Mouse (Mus musculus) midbrain, embryonic 13.5 days (tissue): ENCODE measurements around the gene Tmem210. TPM values are rescaled to one million over a fixed set of nuclear protein-coding genes. Genes with fewer than 3 reads are reported as not detected.
A peak's percentile ranks its signal among the peaks of the same experiment; 100 is the strongest.
"Not testable (repeated sequence)": the region's sequence is repeated elsewhere in the genome, so short reads cannot be mapped to it uniquely, and the experiment has no call there.

ENCODE experiments used
- ATAC-seq: fragments of 200-750 bp; cut with Nextera tagmentation; 2 replicates; pipeline ENCODE4 v1.8.0; 2017; ENCODE audit warnings: mild to moderate bottlenecking, moderate TSS enrichment, moderate library complexity
- H3K27ac ChIP-seq: fragments of 300-500 bp; sonication (generic); 2 replicates; pipeline ENCODE4 v1.5.1; 2015; ENCODE audit warnings: inconsistent platforms, mild to moderate bottlenecking, moderate library complexity
- H3K27me3 ChIP-seq: fragments of 300-500 bp; sonication (generic); 2 replicates; pipeline ENCODE4 v1.6.1; 2015; ENCODE audit warnings: mild to moderate bottlenecking, inconsistent platforms
- H3K36me3 ChIP-seq: fragments of 300-500 bp; sonication (generic); 2 replicates; pipeline ENCODE4 v1.6.1; 2015; ENCODE audit warnings: mild to moderate bottlenecking, inconsistent platforms
- H3K4me1 ChIP-seq: fragments of 300-500 bp; sonication (generic); replicated peaks from 2 replicates; pipeline ENCODE4 v1.6.1; 2015; ENCODE audit warnings: inconsistent platforms
- H3K4me2 ChIP-seq: fragments of 300-500 bp; sonication (generic); replicated peaks from 2 replicates; pipeline ENCODE4 v1.6.1; 2015; ENCODE audit warnings: moderate library complexity, mild to moderate bottlenecking, inconsistent platforms
- H3K4me3 ChIP-seq: fragments of 300-500 bp; sonication (generic); replicated peaks from 2 replicates; pipeline ENCODE4 v1.5.1; 2015; ENCODE audit warnings: mild to moderate bottlenecking, inconsistent platforms
- H3K9ac ChIP-seq: fragments of 300-500 bp; sonication (generic); replicated peaks from 2 replicates; pipeline ENCODE4 v1.6.1; 2015; ENCODE audit warnings: mild to moderate bottlenecking, inconsistent platforms
- H3K9me3 ChIP-seq: fragments of 300-500 bp; sonication (generic); 2 replicates; pipeline ENCODE4 v1.6.1; 2016; ENCODE audit warnings: mild to moderate bottlenecking, inconsistent platforms
- WGBS: fragments of 180-500 bp; shearing (Covaris S2); methylation state at CpG from one replicate; pipeline ENCODE4 v1.1.7; 2015; 5-methylcytosine and 5-hydroxymethylcytosine counted together
- polyA plus RNA-seq: library from polyadenylated mRNA; unstranded; fragments of >200 nt; fragmentation: Nextera tagmentation; extraction: Ambion mirVana; gene quantifications from 2 replicates; pipeline ENCODE4 v1.2.1, GENCODE M21; 2015

Tmem210 gene
- polyA plus RNA-seq, 1 experiment from 2014 or later, result not detected

- 63% methylated on average over 12 of the region's 12 CpGs for WGBS
- peak overlapping the region; percentile 91 for H3K4me2 ChIP-seq
- peaks cover 18% of the 10 kb centered on the region for H3K36me3 ChIP-seq
- H3K27ac ChIP-seq, ATAC-seq, H3K9me3 ChIP-seq, H3K27me3 ChIP-seq: not testable (repeated sequence)
- H3K9ac ChIP-seq, result peak overlapping the region; percentile 90
- peaks cover 26% of the 10 kb centered on the region for H3K4me1 ChIP-seq
- H3K4me3 ChIP-seq, result peak overlapping the region; percentile 99
Measured at GRCm38 (mm10) chr2:25256443-25257109, 31.4 kb upstream of the Tmem210 start.

- not testable (repeated sequence) for ATAC-seq, H3K27ac ChIP-seq, H3K4me2 ChIP-seq, H3K9ac ChIP-seq, H3K4me3 ChIP-seq, H3K27me3 ChIP-seq, H3K9me3 ChIP-seq
- peaks cover 11% of the 10 kb centered on the region for H3K36me3 ChIP-seq
- WGBS, result 89% methylated on average over 5 of the region's 5 CpGs
- H3K4me1 ChIP-seq, result peaks cover 30% of the 10 kb centered on the region
Measured at GRCm38 (mm10) chr2:25257250-25257649, 30.7 kb upstream of the Tmem210 start.

- H3K4me2 ChIP-seq, result no peak overlapping the region
- no peak for ATAC-seq
- peaks cover 6% of the 10 kb centered on the region for H3K27me3 ChIP-seq
- no peak overlapping the region for H3K4me3 ChIP-seq
- H3K9me3 ChIP-seq, result no peaks in the 10 kb centered on the region
- no peak overlapping the region for H3K9ac ChIP-seq
- peaks cover 40% of the 10 kb centered on the region for H3K4me1 ChIP-seq
- no peaks in the 10 kb centered on the region for H3K36me3 ChIP-seq
- 43% methylated on average over 2 of the region's 2 CpGs for WGBS
- H3K27ac ChIP-seq, result no peak overlapping the region
Measured at GRCm38 (mm10) chr2:25258887-25259286, 29.1 kb upstream of the Tmem210 start.

GRCm38 (mm10) chr2:25261870-25262269 lies 26.1 kb upstream of the Tmem210 start:
- peak overlapping the region; percentile 64; the same call in 1 of the 2 replicates for H3K9ac ChIP-seq
- peak overlapping the region; percentile 80 for H3K4me3 ChIP-seq
- ATAC-seq, result 0 out of 2 replicates have a peak, but pooled peaks have one; percentile 2
- H3K27me3 ChIP-seq, result peaks cover 16% of the 10 kb centered on the region
- H3K36me3 ChIP-seq, result no peaks in the 10 kb centered on the region
- H3K27ac ChIP-seq, result peak overlapping the region; percentile 64
- H3K9me3 ChIP-seq, result no peaks in the 10 kb centered on the region
- 46% methylated on average over 12 of the region's 12 CpGs for WGBS
- peaks cover 51% of the 10 kb centered on the region for H3K4me1 ChIP-seq
- peak overlapping the region; percentile 100 for H3K4me2 ChIP-seq

GRCm38 (mm10) chr2:25262291-25262767 lies 25.6 kb upstream of the Tmem210 start, which contains the start of gene Tprn:
Gene Tprn, plus strand, starts transcription at chr2:25262618.
- peaks cover 52% of the 10 kb centered on the region for H3K4me1 ChIP-seq
- peak; percentile 99 for ATAC-seq
- no peaks in the 10 kb centered on the region for H3K9me3 ChIP-seq
- peak within 1 kb of the TSS; percentile 80 for H3K9ac ChIP-seq
- H3K36me3 ChIP-seq, result no peaks in the 10 kb centered on the region
- H3K4me2 ChIP-seq, result peak within 1 kb of the TSS; percentile 100
- H3K4me3 ChIP-seq, result peak within 1 kb of the TSS; percentile 80
- WGBS, result under 1% methylated on average over 38 of the region's 39 CpGs
- peaks cover 16% of the 10 kb centered on the region for H3K27me3 ChIP-seq
- H3K27ac ChIP-seq, result peak within 1 kb of the TSS; percentile 64

GRCm38 (mm10) chr2:25262795-25263622 lies 24.9 kb upstream of the Tmem210 start:
- Histone ChIP-seq H3K9ac (peak overlapping the region; percentile 80), H3K4me1 (peaks cover 55% of the 10 kb centered on the region), H3K9me3 (no peaks in the 10 kb centered on the region), H3K36me3 (0 out of 2 replicates have a peak, but pooled peaks cover 2% of the 10 kb centered on the region), H3K4me2 (peak overlapping the region; percentile 100), H3K4me3 (peak overlapping the region; percentile 80), H3K27ac (peak overlapping the region; percentile 64), H3K27me3 (peaks cover 16% of the 10 kb centered on the region)
- ATAC-seq, result 0 out of 2 replicates have a peak, but pooled peaks have one; percentile 0
- WGBS, result under 1% methylated on average over 73 of the region's 82 CpGs

- no peaks in the 10 kb centered on the region for H3K9me3 ChIP-seq
- H3K36me3 ChIP-seq, result peaks cover 9% of the 10 kb centered on the region
- peak overlapping the region; percentile 80 for H3K9ac ChIP-seq
- peaks cover 16% of the 10 kb centered on the region for H3K27me3 ChIP-seq
- WGBS, result 16% methylated on average over 12 of the region's 12 CpGs
- ATAC-seq, result no peak
- H3K4me1 ChIP-seq, result peaks cover 55% of the 10 kb centered on the region
- H3K4me2 ChIP-seq, result peak overlapping the region; percentile 100
- H3K4me3 ChIP-seq, result peak overlapping the region; percentile 80
- H3K27ac ChIP-seq, result no peak overlapping the region
Measured at GRCm38 (mm10) chr2:25263623-25264285, 24.2 kb upstream of the Tmem210 start.

GRCm38 (mm10) chr2:25264286-25264660 lies 23.7 kb upstream of the Tmem210 start:
- peak overlapping the region; percentile 80 for H3K4me3 ChIP-seq
- WGBS, result 76% methylated on average over 5 of the region's 5 CpGs

GRCm38 (mm10) chr2:25264851-25265250 lies 23.1 kb upstream of the Tmem210 start:
- H3K27me3 ChIP-seq, result peaks cover 16% of the 10 kb centered on the region
- peaks cover 20% of the 10 kb centered on the region for H3K36me3 ChIP-seq
- no peak for ATAC-seq
- WGBS, result 86% methylated on average over 3 of the region's 3 CpGs
- H3K4me2 ChIP-seq, result peak overlapping the region; percentile 100
- peaks cover 55% of the 10 kb centered on the region for H3K4me1 ChIP-seq
- H3K9me3 ChIP-seq, result no peaks in the 10 kb centered on the region
- H3K4me3 ChIP-seq, result no peak overlapping the region
- no peak overlapping the region for H3K27ac ChIP-seq
- H3K9ac ChIP-seq, result peak overlapping the region; percentile 80; the same call in 1 of the 2 replicates

More at GRCm38 (mm10) chr2:25264286-25264660, 23.7 kb upstream of the Tmem210 start:
- H3K27ac ChIP-seq, result no peak overlapping the region
- H3K36me3 ChIP-seq, result peaks cover 14% of the 10 kb centered on the region
- no peak for ATAC-seq
- peak overlapping the region; percentile 80 for H3K9ac ChIP-seq
- peaks cover 55% of the 10 kb centered on the region for H3K4me1 ChIP-seq
- H3K27me3 ChIP-seq, result peaks cover 16% of the 10 kb centered on the region
- H3K9me3 ChIP-seq, result no peaks in the 10 kb centered on the region
- peak overlapping the region; percentile 100 for H3K4me2 ChIP-seq

GRCm38 (mm10) chr2:25265897-25266656 lies 21.9 kb upstream of the Tmem210 start:
- Histone ChIP-seq H3K36me3 (peaks cover 31% of the 10 kb centered on the region), H3K4me2 (peak overlapping the region; percentile 100), H3K4me3 (0 out of 2 replicates have a peak overlapping the region, but pooled peaks have one; percentile 0), H3K4me1 (peaks cover 66% of the 10 kb centered on the region), H3K27me3 (peaks cover 16% of the 10 kb centered on the region), H3K27ac (no peak overlapping the region), H3K9me3 (no peaks in the 10 kb centered on the region), H3K9ac (peak overlapping the region; percentile 55)
- ATAC-seq, result no peak
- WGBS, result 71% methylated on average over 6 of the region's 6 CpGs

- H3K4me3 ChIP-seq, result no peak overlapping the region
Measured at GRCm38 (mm10) chr2:25266720-25267119, 21.2 kb upstream of the Tmem210 start.

More at GRCm38 (mm10) chr2:25266720-25267119, 21.2 kb upstream of the Tmem210 start:
- 46% methylated on average over 2 of the region's 2 CpGs for WGBS
- ATAC-seq, result no peak
- peak overlapping the region; percentile 26; the same call in 1 of the 2 replicates for H3K27ac ChIP-seq
- H3K27me3 ChIP-seq, result peaks cover 16% of the 10 kb centered on the region
- H3K9ac ChIP-seq, result peak overlapping the region; percentile 23; the same call in 1 of the 2 replicates
- peaks cover 33% of the 10 kb centered on the region for H3K36me3 ChIP-seq
- no peaks in the 10 kb centered on the region for H3K9me3 ChIP-seq
- peak overlapping the region; percentile 100 for H3K4me2 ChIP-seq
- H3K4me1 ChIP-seq, result peaks cover 72% of the 10 kb centered on the region
